Mouse (Mus musculus) liver, adult 2 months (tissue): Measurements from ENCODE around the gene Nfatc3. TPM values are rescaled to one million over a fixed set of nuclear protein-coding genes. Genes with fewer than 3 reads are reported as not detected.
"Not testable (repeated sequence)": the region's sequence is repeated elsewhere in the genome, so short reads cannot be mapped to it uniquely, and the experiment has no call there.

ENCODE experiments used
- DNase-seq: peaks from one replicate; pipeline ENCODE4 v3.0.0-alpha.2; 2011; ENCODE audit warnings: low read depth, low spot score; ENCODE audit errors: extremely low read depth
- H3K27ac ChIP-seq: fragments of 200-500 bp; replicated peaks from 2 replicates; pipeline ENCODE4 v1.5.1; 2012; ENCODE audit warnings: low read depth, mild to moderate bottlenecking, control low read depth, inconsistent platforms, low read length; ENCODE audit not compliant: insufficient read depth
- H3K27me3 ChIP-seq: fragments of 200-500 bp; 2 replicates; pipeline ENCODE4 v1.6.1; 2012; ENCODE audit warnings: mild to moderate bottlenecking, moderate library complexity, low read length, inconsistent platforms; ENCODE audit not compliant: control insufficient read depth, insufficient read depth
- H3K36me3 ChIP-seq: fragments of 200-500 bp; 2 replicates; pipeline ENCODE4 v1.6.1; 2012; ENCODE audit warnings: low read length, inconsistent platforms; ENCODE audit not compliant: control insufficient read depth, insufficient read depth
- H3K4me1 ChIP-seq: fragments of 200-500 bp; 2 replicates; pipeline ENCODE4 v1.6.1; 2011; ENCODE audit warnings: low read length; ENCODE audit not compliant: control insufficient read depth, insufficient read depth
- H3K4me3 ChIP-seq: fragments of 200-500 bp; 2 replicates; pipeline ENCODE4 v1.5.1; 2011; ENCODE audit warnings: low read depth, mild to moderate bottlenecking, control low read depth, low read length, moderate library complexity; ENCODE audit not compliant: insufficient read depth
- H3K79me2 ChIP-seq: fragments of 200-500 bp; 2 replicates; pipeline ENCODE4 v1.6.1; 2012; ENCODE audit warnings: inconsistent platforms, mild to moderate bottlenecking, low read length, moderate library complexity; ENCODE audit not compliant: control insufficient read depth, insufficient read depth
- H3K9ac ChIP-seq: fragments of 200-500 bp; 2 replicates; pipeline ENCODE4 v1.6.1; 2012; ENCODE audit warnings: low read depth, mild to moderate bottlenecking, control low read depth, inconsistent platforms, low read length
- CTCF ChIP-seq: fragments of 200-500 bp; IDR thresholded peaks from 2 replicates; pipeline ENCODE4 v1.5.1; 2011; ENCODE audit warnings: low read depth, low read length, control low read depth
- POLR2A ChIP-seq: fragments of 200-500 bp; IDR thresholded peaks from 2 replicates; pipeline ENCODE4 v1.6.1; 2011; ENCODE audit warnings: low read length, control low read depth; ENCODE audit not compliant: insufficient read depth; ENCODE audit errors: extremely low read depth
- WGBS: fragments of 180-500 bp; shearing (Covaris S2); methylation state at CpG from one replicate; pipeline ENCODE4 v1.1.7; 2018; 5-methylcytosine and 5-hydroxymethylcytosine counted together
- polyA plus RNA-seq: library from polyadenylated mRNA; depleted of rRNA; stranded (reverse); fragments of >200 nt; gene quantifications from 2 replicates; pipeline ENCODE4 v1.2.3, GENCODE M21; 2012; rRNA removed
- total RNA-seq: library from RNA; depleted of rRNA; stranded (reverse); fragments of >200 nt; gene quantifications from 2 replicates; pipeline ENCODE4 v1.2.3, GENCODE M21; 2014; rRNA removed

Gene Nfatc3
- 8.5 and 10.8 TPM in 2 replicates for total RNA-seq
- 10.6 and 13.3 TPM in 2 replicates for polyA plus RNA-seq

DNA sequence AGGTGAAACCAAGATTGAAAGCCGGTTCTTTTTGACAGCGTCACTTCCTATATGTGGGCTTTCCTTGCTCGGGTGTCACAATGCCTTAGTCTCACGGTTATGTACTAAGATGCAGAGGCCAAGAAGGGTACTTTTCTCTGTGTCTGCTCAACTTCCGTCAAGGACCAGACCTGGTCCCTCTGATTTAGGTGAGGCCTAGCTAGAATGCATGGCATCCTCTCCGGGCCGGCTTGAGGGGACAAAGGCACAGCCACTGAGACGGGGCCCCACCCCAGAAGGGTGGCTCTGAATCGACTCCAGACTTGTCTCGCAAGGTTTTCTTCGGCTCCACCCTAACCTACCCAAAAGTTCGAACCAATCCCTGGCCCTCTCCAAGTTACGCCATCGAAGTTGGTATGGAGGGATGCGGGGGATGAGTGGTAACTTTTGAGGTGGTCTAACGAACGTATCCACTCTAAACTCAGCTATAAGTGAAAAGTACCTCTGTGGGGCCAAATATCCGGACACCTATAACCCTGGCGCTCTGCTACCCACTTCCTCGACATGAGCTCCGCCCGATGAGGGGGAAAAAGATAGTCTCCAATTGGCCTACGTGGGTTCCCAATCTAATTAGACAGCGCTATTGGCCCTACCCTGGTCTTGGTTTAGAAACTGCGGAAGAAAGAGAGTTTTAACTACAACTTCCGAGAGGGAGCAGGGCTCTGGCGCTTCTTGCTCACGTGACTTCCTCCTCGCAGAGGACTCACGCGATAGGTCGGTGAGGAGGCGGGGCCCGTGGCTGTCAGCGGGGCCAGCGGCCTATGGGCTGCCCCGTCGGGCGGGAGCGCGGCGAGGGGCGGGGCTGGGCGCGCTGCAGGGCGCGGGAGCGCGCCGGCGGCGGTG is at the start of gene Nfatc3:
Gene Nfatc3, plus strand, starts transcription at position 110 of the 882 bp plus-strand sequence.
- TF ChIP-seq POLR2A (no peak), CTCF (no peak)
- peaks cover 6% of the 10 kb centered on the region for H3K4me1 ChIP-seq
- H3K27ac ChIP-seq = peak within 1 kb of the TSS; percentile 97
- peak within 1 kb of the TSS; percentile 96 for H3K9ac ChIP-seq
- peak within 1 kb of the TSS; percentile 97 for H3K4me3 ChIP-seq
- no peaks in the 10 kb centered on the region for H3K36me3 ChIP-seq
- DNase-seq = peak; percentile 94
- H3K27me3 ChIP-seq = no peaks in the 10 kb centered on the region
- WGBS = 2% methylated on average over 52 of the region's 52 CpGs
- peaks cover 5% of the 10 kb centered on the region; the same call in 1 of the 2 replicates for H3K79me2 ChIP-seq

DNA sequence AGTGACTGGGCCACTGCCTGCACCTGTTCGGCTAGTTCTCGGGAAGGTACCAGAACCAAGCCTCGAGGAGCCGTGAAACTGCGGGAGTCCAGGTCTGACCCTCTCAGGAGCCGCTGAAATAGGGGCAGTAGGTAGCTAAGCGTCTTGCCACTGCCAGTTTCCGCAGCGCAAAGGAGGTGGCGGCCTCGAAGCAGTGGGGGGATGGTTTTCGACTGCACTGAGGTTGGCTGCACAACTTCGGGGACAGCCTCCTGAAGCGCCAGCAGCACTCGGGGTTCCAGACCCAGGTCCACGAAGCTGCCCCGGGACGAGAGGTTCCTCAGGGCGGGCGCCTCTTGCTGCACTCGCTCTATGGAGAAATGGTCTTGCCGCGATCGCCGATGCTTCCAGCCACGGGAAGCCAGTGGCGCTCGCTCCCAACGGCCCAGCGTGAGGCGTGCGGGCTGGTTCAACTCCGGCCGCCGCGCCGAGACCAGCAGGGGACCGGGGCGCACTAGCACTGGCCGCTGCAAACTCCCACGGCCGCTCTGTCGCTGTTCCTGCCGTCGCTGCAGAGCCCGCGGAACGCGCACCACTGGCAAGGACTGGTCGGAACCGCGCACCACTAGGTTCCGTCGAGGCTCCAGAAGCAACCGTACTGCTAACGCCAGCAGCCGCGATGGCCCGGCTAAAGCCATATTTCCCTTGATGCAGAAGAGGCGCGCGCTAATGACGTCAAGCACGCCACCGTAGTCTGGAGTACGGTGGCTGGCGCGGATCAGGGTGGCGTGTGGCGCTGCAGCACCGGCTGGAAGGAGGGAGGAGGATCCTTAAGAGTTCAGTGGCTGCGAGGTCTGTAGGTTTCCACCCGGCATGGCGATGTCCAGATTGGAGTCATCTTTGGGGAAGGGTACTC is 47.6 kb upstream of the Nfatc3 start:
- peak overlapping the region; percentile 80 for H3K9ac ChIP-seq
- H3K4me3 ChIP-seq = peak overlapping the region; percentile 72
- H3K27ac ChIP-seq = peak overlapping the region; percentile 39
- peaks cover 8% of the 10 kb centered on the region for H3K4me1 ChIP-seq
- H3K36me3 ChIP-seq = no peaks in the 10 kb centered on the region
- peak; percentile 40; the same call in 1 of the 2 replicates for TF ChIP-seq POLR2A
- no peak for TF ChIP-seq CTCF
- WGBS = under 1% methylated on average over 74 of the region's 74 CpGs
- DNase-seq = peak; percentile 80
- H3K79me2 ChIP-seq = peaks cover 3% of the 10 kb centered on the region; the same call in 1 of the 2 replicates
- no peaks in the 10 kb centered on the region for H3K27me3 ChIP-seq

DNA sequence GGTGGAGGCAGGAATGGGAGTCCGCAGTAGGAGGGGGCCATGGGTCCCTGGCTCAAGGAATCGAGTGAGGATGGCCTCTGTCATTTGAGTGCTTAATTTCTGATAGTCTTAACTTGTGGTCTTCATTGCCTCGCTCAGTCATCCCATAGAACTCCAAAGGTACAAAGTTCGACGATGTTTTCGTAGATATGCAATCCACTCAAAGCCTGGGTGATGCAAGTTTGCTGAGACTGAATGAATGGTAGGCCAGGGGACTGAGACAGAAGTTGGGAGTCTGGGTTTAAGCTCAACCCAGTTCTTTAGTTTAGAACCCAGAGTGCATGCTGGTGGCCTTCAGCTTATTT is 47.0 kb upstream of the Nfatc3 start, which contains the start of gene Ddx28:
Gene Ddx28, minus strand, starts transcription at position 240 of the 344 bp plus-strand sequence.
- H3K9ac ChIP-seq = peak within 1 kb of the TSS; percentile 80
- peaks cover 8% of the 10 kb centered on the region for H3K4me1 ChIP-seq
- H3K27me3 ChIP-seq = no peaks in the 10 kb centered on the region
- DNase-seq = peak; percentile 58
- H3K27ac ChIP-seq = peak within 1 kb of the TSS; percentile 39
- WGBS = under 1% methylated on average over 6 of the region's 6 CpGs
- no peaks in the 10 kb centered on the region; the same call in 1 of the 2 replicates for H3K36me3 ChIP-seq
- no peak for TF ChIP-seq POLR2A
- H3K79me2 ChIP-seq = peaks cover 3% of the 10 kb centered on the region; the same call in 1 of the 2 replicates
- H3K4me3 ChIP-seq = peak within 1 kb of the TSS; percentile 72

DNA sequence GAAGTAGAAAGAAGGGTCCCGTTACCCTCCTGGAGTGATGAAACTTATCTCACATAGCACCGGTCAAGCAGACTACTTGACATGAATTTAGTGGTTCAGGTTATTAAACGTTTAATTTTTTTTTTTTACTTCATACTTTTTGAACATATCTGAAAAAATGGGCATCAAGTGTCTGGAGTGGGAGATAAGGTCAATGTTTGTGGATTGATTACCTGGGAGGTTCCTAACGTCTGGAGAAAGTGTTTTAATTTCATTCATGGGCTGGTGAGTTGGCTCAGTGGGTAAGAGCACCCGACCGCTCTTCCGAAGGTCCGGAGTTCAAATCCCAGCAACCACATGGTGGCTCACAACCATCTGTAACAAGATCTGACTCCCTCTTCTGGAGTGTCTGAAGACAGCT is 46.4 kb upstream of the Nfatc3 start:
- DNase-seq, H3K27ac ChIP-seq, H3K9ac ChIP-seq, H3K4me1 ChIP-seq, H3K27me3 ChIP-seq, H3K79me2 ChIP-seq, H3K4me3 ChIP-seq, H3K36me3 ChIP-seq: not testable (repeated sequence)
- 74% methylated on average over 8 of the region's 8 CpGs for WGBS

DNA sequence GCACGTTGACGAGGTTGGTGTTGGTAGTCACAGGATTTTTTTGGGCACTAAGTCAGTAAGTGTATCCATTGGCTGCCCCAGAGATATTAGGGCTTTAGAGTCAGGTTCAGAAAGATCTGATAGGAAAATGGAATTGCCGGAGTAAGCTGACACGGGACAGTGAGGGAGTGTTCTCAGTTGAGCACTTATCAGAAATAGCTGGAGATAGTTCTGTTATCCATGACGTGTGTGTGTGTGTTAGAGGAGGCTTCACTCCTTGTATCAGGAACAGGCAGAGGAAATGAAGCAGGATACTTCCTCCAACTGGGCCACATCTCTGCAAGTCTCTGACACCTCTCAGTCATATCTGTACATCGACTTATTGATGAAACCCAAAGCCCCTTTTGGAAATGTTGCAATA is 42.4 kb upstream of the Nfatc3 start:
- 84% methylated on average over 6 of the region's 6 CpGs for WGBS
- Histone ChIP-seq H3K4me1 (no peaks in the 10 kb centered on the region), H3K9ac (no peak overlapping the region), H3K27ac (no peak overlapping the region), H3K27me3 (no peaks in the 10 kb centered on the region), H3K79me2 (no peaks in the 10 kb centered on the region), H3K36me3 (peaks cover 4% of the 10 kb centered on the region; the same call in 1 of the 2 replicates), H3K4me3 (no peak overlapping the region)
- DNase-seq = no peak
- TF ChIP-seq POLR2A (no peak), CTCF (no peak)
